Mouse (Mus musculus): ENCODE data around the gene B4galt7. TPM values are rescaled to one million over a fixed set of nuclear protein-coding genes. Genes with fewer than 3 reads are reported as not detected.
A peak's percentile ranks its signal among the peaks of the same experiment; 100 is the strongest.

Gene B4galt7
- total and polyA plus RNA-seq, 3 experiments: 8.5 to 11.7 (median 11.0) TPM

- Histone ChIP-seq H3K27ac (ENCODE audit: insufficient read depth, low read depth) (no peak overlapping the region), H3K79me2 (replicated peaks; ENCODE audit: control insufficient read depth, extremely low read depth, insufficient read depth, poor library complexity, severe bottlenecking) (no peaks in the 10 kb centered on the region; the same call in 1 of the 2 replicates), H3K27me3 (replicated peaks) (no peaks in the 10 kb centered on the region), H3K4me2 (ENCODE audit: insufficient read depth, low read depth, poor library complexity, severe bottlenecking) (peak overlapping the region; percentile 81), H3K9ac (ENCODE audit: insufficient read depth, low read depth) (peak overlapping the region; percentile 46), H3K9me3 (replicated peaks; ENCODE audit: low read length) (no peaks in the 10 kb centered on the region), H3K36me3 (replicated peaks in 1 of 2; ENCODE audit: control insufficient read depth in 1 of 2, insufficient read depth in 1 of 2, low read length in 1 of 2) (peaks cover 31 to 58% of the 10 kb centered on the region in 2 experiments), H3K4me3 (replicated peaks in 1 of 3; ENCODE audit: low read depth in 2 of 3, low read length in 2 of 3, poor library complexity in 1 of 3) (peak overlapping the region; percentile 87 to 100 (median 89)), H3K4me1 (ENCODE audit: control insufficient read depth in 1 of 2, insufficient read depth in 2 of 2) (peaks cover 0 to 17% of the 10 kb centered on the region in 2 experiments; a peak in 2 of 4 replicates)
- peak; percentile 57 for DNase-seq (ENCODE audit: extremely low read depth)
- in situ Hi-C loops (cut with MboI; ENCODE audit: low pct_ligation_motif_present, low pct_unique_long_range_greater_than_20kb, low sequenced_read_pairs) (loop anchor here (10.0 kb wide), 1 partner anchor 124 kb away; the partner anchor contains the start of gene Pcbd2), dilution Hi-C loops (cut with MboI; ENCODE audit: extremely low pct_ligation_motif_present, extremely low pct_unique_long_range_greater_than_20kb, low sequenced_read_pairs) (no loop called here)
- TF ChIP-seq USF1 (IDR thresholded peaks at IDR 0.05; ENCODE audit: low read depth, low read length) (no peak), NELFE (IDR thresholded peaks at IDR 0.05; ENCODE audit: low read depth, low read length) (peak; percentile 13; the same call in 1 of the 2 replicates), TBP (conservative IDR thresholded peaks at IDR 0.05; ENCODE audit: low read depth, low read length) (0 out of 2 replicates have a peak, but pooled peaks have one; percentile 40), UBTF (IDR thresholded peaks at IDR 0.05; ENCODE audit: low read depth, low read length) (no peak), ELF1 (IDR thresholded peaks at IDR 0.05; ENCODE audit: low read depth, low read length) (peak; percentile 73), SIN3A (IDR thresholded peaks at IDR 0.05; ENCODE audit: low read length) (peak; percentile 35; the same call in 1 of the 2 replicates)
Measured at GRCm38 (mm10) chr13:55600657-55601056, 961 bp downstream of the B4galt7 start.

GRCm38 (mm10) chr13:55601611-55602010 lies 1.9 kb downstream of the B4galt7 start:
- H3K79me2 ChIP-seq (replicated peaks; ENCODE audit: control insufficient read depth, extremely low read depth, insufficient read depth, poor library complexity, severe bottlenecking): no peaks in the 10 kb centered on the region
- in situ Hi-C loops (cut with MboI; ENCODE audit: low pct_ligation_motif_present, low pct_unique_long_range_greater_than_20kb, low sequenced_read_pairs): loop anchor here (10.0 kb wide), 1 partner anchor 123 kb away; the partner anchor contains the start of gene Pcbd2
- no peaks in the 10 kb centered on the region for H3K9me3 ChIP-seq (replicated peaks; ENCODE audit: low read length)
- dilution Hi-C loops (cut with MboI; ENCODE audit: extremely low pct_ligation_motif_present, extremely low pct_unique_long_range_greater_than_20kb, low sequenced_read_pairs): no loop called here
- no peak overlapping the region for H3K4me3 ChIP-seq (replicated peaks in 1 of 3; ENCODE audit: low read depth in 2 of 3, low read length in 2 of 3, poor library complexity in 1 of 3)
- DNase-seq (ENCODE audit: extremely low read depth): peak; percentile 81
- H3K27me3 ChIP-seq (replicated peaks): no peaks in the 10 kb centered on the region
- TF ChIP-seq HCFC1 (IDR thresholded peaks at IDR 0.05; ENCODE audit: low read depth, low read length) (no peak), UBTF (IDR thresholded peaks at IDR 0.05; ENCODE audit: low read depth, low read length) (no peak), SIN3A (IDR thresholded peaks at IDR 0.05; ENCODE audit: low read length) (0 out of 2 replicates have a peak, but pooled peaks have one; percentile 34), NELFE (IDR thresholded peaks at IDR 0.05; ENCODE audit: low read depth, low read length) (no peak; the same call in 1 of the 2 replicates), CTCF (conservative IDR thresholded peaks at IDR 0.05 in 1 of 2, IDR thresholded peaks at IDR 0.05 in 1 of 2; ENCODE audit: low read depth in 2 of 2, low read length in 2 of 2) (peak; percentile 92 to 94), RAD21 (IDR thresholded peaks at IDR 0.05; ENCODE audit: low read depth, low read length) (peak; percentile 72), ZC3H11A (IDR thresholded peaks at IDR 0.05; ENCODE audit: low read depth, low read length) (0 out of 2 replicates have a peak, but pooled peaks have one; percentile 15), SMC3 (IDR thresholded peaks at IDR 0.05; ENCODE audit: low read depth, low read length) (peak; percentile 82), E2F4 (IDR thresholded peaks at IDR 0.05; ENCODE audit: insufficient replicate concordance, low read depth, low read length) (no peak), IRF4 (IDR thresholded peaks at IDR 0.05; ENCODE audit: low read depth, low read length) (0 out of 2 replicates have a peak, but pooled peaks have one; percentile 15)
- no peak overlapping the region for H3K9ac ChIP-seq (ENCODE audit: insufficient read depth, low read depth)
- H3K36me3 ChIP-seq (replicated peaks in 1 of 2; ENCODE audit: control insufficient read depth in 1 of 2, insufficient read depth in 1 of 2, low read length in 1 of 2): peaks cover 25 to 59% of the 10 kb centered on the region in 2 experiments
- H3K4me1 ChIP-seq (ENCODE audit: control insufficient read depth in 1 of 2, insufficient read depth in 2 of 2): peaks cover 0 to 16% of the 10 kb centered on the region in 2 experiments; a peak in 2 of 4 replicates
- H3K27ac ChIP-seq (ENCODE audit: insufficient read depth, low read depth): no peak overlapping the region
- H3K4me2 ChIP-seq (ENCODE audit: insufficient read depth, low read depth, poor library complexity, severe bottlenecking): 0 out of 2 replicates have a peak overlapping the region, but pooled peaks have one; percentile 6

Data from CH12.LX (cell line).